Mouse (Mus musculus): ENCODE measurements around the gene Rad51b.

Rad51b gene

GRCm38 (mm10) chr12:79804776-79805524 is 507.9 kb downstream of the Rad51b start:
- DNase-seq (ENCODE audit: low spot score) = no peak

GRCm38 (mm10) chr12:79806990-79807389 is 509.9 kb downstream of the Rad51b start:
- DNase-seq (ENCODE audit: low spot score) = no peak

- DNase-seq (ENCODE audit: low spot score) = no peak
Measured at GRCm38 (mm10) chr12:79807410-79807847, 510.3 kb downstream of the Rad51b start.

- no peak for DNase-seq (ENCODE audit: low spot score)
Measured at GRCm38 (mm10) chr12:79807938-79808401, 510.9 kb downstream of the Rad51b start.

DNA sequence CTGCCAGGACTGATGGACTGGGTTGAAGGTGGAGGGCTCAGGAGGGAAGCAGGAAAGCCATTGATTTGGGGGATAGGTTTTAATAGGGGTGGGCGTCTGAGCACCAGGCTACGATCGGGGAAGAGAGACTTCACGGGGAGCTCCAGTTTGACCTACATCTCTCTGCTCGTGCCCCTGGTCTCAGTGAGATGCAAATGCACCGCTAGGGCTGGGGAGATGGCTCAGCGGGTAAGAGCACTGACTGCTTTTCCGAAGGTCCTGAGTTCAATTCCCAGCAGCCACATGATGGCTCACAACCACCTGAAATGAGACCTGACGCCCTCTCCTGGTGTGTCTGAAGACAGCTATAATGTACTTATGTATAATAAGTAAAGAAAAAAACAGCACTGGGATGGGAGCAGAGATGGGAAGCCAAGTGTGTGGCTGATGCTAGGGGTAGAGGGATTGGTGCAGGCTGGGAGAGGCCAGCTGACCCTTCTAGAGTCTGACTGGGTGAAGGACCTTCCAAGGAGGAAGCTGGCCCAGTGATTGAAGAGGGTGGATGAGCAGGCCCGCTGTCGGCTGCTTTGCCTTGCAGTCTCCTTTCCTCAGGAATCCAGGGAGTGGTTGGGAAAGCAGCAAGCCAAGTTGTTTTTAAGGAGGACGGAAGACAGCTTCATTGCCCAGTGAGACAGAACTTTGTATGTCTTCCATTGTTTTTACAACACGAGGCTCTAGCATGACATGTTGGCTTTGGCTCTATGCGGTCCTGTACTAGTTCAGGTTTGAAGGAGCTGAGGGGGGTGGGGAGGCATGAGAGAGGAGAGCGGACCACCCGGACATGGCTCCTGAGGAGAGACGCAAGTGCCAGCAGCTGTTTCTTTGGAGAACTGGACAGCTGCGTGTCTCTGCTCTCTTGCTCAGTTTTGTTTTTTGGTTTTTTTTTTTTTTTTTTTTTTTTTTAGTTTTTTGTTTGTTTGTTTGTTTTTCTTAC is 511.6 kb downstream of the Rad51b start:
- DNase-seq (ENCODE audit: low spot score) = no peak

DNA sequence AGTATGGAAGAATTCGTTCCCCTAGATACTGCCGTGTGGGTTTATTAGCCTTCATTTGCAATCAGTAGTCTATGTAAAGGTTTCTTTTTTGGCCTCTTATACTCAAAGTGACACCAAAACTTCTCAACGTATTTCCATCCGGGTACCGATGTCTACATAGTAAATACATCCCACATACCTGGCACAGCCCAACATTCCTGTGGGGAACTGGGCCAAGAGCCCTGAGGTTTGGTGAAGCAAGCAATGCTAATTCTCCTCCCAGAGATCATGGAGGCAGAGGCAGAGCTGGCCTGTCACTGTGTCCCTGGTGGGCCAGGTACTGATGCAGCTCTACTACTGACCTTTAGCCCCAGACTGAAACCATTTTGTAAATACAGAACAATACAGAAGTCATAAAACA is 512.4 kb downstream of the Rad51b start:
- DNase-seq (ENCODE audit: low spot score) = no peak

GRCm38 (mm10) chr12:79812422-79812821 is 515.3 kb downstream of the Rad51b start:
- DNase-seq (ENCODE audit: low spot score) = no peak

DNA sequence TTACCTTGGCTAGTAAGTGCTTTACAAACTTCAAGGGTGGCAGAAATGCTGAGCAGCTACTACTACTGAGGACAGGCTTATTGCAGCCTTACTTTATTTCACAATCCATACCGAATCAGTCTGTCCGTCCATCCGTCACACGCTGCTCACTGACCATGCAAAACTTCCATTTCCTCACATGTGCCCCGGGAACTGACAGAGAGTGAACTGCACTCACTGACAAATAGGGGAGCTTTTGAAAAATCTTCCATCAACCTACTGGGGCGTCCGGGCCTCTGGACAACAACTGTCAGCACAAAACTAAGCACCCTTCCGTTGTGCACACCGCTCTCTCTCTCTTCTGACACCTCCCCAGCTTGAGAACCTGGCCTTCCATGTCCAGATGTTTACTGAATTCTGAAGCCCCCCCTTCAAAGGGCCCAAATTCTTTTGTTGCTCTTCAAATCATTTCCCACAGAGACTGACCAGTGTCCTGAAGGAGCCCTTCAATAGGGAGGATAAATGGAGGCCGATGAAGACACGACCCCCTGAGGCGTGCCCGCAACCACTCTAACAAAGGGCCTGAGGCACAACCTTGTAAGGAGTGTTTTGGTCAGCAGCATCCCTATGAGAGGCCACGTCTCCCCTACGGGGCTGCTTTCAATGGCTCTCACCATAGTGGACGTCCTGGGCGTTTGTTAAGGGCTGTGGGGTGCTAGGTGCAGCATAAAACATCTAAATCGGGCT is 515.9 kb downstream of the Rad51b start:
- DNase-seq (ENCODE audit: low spot score) = no peak

DNA sequence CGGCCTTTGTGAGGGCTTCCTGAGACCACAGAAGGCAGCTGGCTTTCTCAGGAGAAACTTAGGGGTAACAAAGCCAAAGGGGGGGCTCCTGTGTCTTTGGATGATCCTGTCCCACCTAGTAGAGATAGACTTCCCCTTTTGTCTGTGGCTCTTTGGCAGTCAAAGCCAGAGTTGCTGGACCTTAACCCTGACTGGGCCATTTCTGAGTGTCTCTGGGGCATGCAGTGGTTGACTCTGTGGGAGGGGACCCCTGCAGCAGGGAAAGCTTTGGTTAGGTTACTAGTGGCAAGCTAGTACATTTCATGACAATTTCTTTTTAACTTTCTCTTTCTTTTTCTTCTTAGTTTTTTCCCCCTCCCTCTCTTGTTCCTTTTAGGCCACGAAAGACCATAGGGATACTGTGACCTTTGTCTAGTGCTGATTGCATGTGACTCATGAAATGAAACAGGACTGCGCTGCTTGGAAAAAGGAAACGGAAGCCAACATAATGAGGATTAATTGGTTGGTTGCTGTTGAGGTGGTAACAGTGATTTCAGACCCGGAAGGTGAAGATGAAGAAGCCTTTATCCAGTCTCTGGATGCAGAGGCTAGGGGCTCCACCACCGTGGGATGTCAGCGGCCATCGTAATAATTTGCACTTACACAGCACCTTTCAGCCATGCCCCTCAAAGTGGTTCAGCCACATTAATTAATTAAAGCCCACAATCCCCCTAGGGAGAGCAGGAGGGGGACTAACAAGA is 516.7 kb downstream of the Rad51b start:
- DNase-seq (ENCODE audit: low spot score) = no peak

GRCm38 (mm10) chr12:79814312-79815091 is 517.4 kb downstream of the Rad51b start:
- no peak for DNase-seq (ENCODE audit: low spot score)

- DNase-seq (ENCODE audit: low spot score) = no peak
Measured at GRCm38 (mm10) chr12:79816241-79816640, 519.2 kb downstream of the Rad51b start.

DNA sequence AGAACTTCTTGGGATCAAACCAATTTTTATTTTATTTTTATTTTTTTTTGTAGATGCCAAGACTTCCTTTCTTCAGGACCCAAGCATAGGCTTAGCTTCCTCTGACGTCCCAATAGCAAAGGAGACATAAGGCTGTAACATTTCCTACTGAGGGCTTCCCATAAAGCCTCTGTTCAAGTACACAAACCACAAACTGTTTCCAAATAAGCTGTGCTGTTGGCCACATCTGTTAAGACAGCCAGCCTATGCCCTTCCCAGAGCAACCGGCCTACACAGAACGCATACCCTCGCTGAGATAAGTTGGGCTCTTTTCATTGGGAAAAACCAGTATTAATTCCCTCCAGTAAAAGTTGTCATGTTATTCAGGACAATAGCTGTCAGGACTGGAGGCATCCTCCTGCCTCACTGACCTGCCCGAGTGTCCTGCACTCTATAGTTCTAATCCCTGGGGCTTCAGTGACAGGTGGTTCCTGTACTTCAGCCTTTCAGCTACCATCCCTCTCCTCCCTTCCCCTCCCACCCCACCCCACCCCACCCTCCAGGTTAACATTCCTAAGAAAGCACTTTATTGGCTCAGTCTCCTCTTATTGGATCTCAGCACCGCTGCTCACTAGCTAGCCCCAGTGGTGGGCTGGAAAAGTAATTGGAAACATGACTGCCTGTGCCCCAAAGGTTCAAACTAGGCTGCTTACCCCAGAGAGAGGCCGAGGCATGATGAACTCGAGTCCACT is 523.3 kb downstream of the Rad51b start:
- DNase-seq (ENCODE audit: low spot score) = no peak

DNA sequence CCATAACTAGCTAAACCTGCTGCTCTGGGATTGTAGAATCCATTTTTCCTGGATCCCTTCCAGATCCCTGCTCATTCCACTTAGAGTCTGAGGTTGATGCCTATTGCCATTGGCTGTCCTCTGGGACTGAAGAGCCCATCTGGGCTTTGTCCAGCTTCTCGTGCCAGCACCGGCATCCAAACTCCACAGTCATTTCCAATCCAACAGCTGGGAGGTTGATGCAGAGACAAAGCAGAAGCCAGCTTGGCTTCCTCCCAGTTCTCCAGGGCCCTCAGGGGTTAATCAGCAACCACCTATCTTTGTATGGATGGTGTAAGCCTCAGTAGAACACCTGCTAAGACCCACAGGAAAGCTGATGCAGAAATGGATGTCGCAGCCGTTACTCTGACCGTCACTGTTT is 524.8 kb downstream of the Rad51b start:
- DNase-seq (ENCODE audit: low spot score) = no peak

GRCm38 (mm10) chr12:79822401-79822800 is 525.3 kb downstream of the Rad51b start:
- DNase-seq (ENCODE audit: low spot score) = no peak

DNA sequence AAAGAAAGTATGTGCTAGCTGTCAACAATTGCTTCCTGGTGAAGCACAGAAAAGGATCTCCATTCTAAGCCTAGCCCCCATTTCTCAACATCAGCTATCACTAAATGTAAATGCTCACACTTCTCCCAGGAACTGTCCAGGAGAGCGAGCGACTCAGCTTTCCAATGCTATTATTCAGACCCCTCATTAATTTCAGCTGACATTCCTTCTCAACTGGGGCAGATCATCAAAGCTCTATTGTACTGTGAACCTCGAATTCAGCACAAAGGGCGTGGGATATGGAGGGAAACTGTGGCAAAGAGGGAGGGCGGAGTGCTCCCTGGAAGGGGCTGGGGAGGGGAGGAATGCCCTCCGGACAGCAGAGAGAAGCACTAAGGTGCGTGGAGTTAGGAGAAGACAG is 528.8 kb downstream of the Rad51b start:
- no peak for DNase-seq (ENCODE audit: low spot score)

DNA sequence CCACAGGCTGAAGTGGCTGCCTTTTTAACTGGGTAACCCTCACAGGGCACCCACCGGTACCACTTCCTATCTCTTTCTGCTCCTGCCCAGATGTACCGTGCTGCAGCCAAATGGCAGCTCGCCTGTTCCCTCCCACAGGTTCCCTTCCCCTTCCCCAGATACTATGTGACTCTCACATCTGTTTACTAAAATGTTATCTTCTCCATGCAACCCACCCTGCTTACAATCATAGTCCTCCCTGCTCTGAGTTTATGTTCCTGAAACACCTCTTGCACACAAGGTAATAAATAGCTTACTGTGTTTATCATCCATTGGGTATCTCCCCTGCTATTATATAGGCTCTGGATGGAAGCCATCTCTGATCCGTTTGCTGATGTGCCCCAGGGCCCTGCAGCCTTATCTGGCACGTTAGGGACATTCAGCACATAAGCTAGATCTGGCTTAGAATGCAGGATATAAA is 530.2 kb downstream of the Rad51b start:
- no peak for DNase-seq (ENCODE audit: low spot score)

DNA sequence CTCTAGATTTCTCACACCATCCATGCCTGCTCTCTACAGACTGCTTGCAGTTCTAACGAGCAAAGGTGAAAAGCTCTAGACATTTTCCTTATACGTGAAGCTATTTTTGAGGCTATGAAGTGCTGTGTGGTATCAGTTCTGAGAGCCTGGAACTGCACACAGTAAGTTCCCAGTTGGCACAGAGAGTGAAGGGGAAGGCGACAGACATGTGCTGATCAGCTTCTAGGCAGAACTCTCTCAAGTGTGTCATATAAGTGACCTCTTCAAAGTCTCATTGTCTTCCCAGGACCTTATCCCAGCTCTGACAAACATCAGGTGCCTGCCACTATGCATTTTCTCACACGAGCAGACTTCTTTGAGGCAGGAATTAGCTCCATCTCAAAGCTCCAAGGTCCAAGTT is 530.7 kb downstream of the Rad51b start:
- no peak for DNase-seq (ENCODE audit: low spot score)

GRCm38 (mm10) chr12:79830686-79831085 is 533.6 kb downstream of the Rad51b start:
- no peak for DNase-seq (ENCODE audit: low spot score)

DNA sequence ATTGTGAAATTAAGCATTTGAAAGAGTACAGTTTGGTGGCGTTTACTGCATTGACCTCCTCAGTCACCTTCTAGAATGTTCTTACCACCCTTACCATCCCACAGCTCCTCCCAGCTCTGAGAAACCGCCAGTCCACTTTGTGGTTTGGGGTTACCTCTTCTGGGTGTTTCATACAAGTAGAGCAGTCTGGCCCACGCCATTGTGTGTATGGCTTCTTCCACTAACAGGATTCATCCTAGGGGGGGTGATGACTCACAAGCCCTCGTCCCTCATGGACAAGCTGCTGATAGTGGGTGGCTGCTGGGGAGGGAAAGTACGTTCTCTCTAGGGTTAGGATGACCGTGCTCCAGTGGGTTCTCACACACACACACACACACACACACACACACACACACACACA is 535.5 kb downstream of the Rad51b start:
- DNase-seq (ENCODE audit: low spot score) = no peak

- DNase-seq (ENCODE audit: low spot score) = no peak
Measured at GRCm38 (mm10) chr12:79835521-79835920, 538.4 kb downstream of the Rad51b start.

Data from layer of hippocampus, adult 9-10 months (tissue).